Mouse (Mus musculus) macrophage (primary cell): Measurements from ENCODE around the gene Gm12355. TPM values are rescaled to one million over a fixed set of nuclear protein-coding genes. Genes with fewer than 3 reads are reported as not detected.

Source experiments
- H3K27ac ChIP-seq: fragments of 350-480 bp; formaldehyde crosslinking; 2 replicates; pipeline ENCODE4 v1.9.0; 2021
- H3K36me3 ChIP-seq: fragments of 350-480 bp; formaldehyde crosslinking; 2 replicates; pipeline ENCODE4 v1.9.0; 2021; ENCODE audit errors: inconsistent target
- H3K4me3 ChIP-seq: fragments of 350-480 bp; formaldehyde crosslinking; 2 replicates; pipeline ENCODE4 v1.9.0; 2021; ENCODE audit errors: inconsistent target
- H3K79me2 ChIP-seq: fragments of 350-480 bp; formaldehyde crosslinking; 2 replicates; pipeline ENCODE4 v1.9.0; 2021; ENCODE audit errors: inconsistent target
- WGBS: methylation state at CpG from one replicate; pipeline ENCODE4 v1.1.7; 2026; ENCODE audit warnings: inconsistent platforms; ENCODE audit not compliant: missing documents; 5-methylcytosine and 5-hydroxymethylcytosine counted together
- polyA plus RNA-seq: library from polyadenylated mRNA; stranded (reverse); fragments of 250-400 nt; gene quantifications from 3 replicates; pipeline ENCODE4 v1.2.4, GENCODE M21; 2018; ENCODE audit warnings: inconsistent platforms

The Gm12355 gene
- polyA plus RNA-seq, 1 experiment from 2014 or later = not detected

DNA sequence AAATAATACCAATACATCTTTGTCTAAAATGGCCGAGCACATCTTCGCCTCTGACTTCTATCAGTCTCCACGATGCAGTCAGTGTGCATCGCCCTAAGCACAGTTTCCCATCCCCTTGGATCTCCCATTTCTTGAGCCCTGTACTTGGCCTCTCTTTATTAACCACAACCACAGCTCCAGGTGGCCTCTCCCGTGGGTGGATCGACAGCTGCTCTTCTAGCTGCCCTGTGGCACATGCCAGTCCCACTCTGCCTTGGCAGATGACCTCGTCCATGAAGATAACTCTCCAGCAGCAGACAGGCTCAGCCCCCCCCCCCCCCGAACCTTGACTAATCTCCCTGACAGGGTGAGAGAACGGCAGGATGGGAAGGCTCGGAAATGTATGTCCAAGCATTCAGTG, 30.0 kb downstream of the Gm12355 start:
- no peaks in the 10 kb centered on the region for H3K36me3 ChIP-seq
- no peak overlapping the region for H3K4me3 ChIP-seq
- H3K79me2 ChIP-seq = no peaks in the 10 kb centered on the region
- WGBS = 71% methylated on average over 7 of the region's 10 CpGs
- no peak overlapping the region for H3K27ac ChIP-seq

DNA sequence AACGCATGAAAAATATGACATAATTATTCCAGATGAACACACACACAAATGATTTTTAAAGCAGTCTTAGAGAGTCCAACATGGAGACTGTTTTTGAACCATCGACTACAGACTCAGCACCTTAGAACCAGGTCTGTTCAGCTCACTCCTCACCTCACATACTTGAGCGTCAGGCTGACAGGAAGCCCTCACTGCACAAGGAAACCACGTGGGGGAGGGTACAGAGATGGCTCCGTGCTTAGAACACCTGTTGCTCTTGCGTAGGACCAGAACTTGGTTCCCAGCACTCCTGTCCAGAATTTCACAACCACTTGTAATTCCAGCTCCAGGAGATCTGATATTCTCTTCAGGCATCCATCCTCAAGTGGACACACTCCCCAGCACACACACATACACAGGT, 30.4 kb downstream of the Gm12355 start:
- no peak overlapping the region for H3K4me3 ChIP-seq
- H3K27ac ChIP-seq = no peak overlapping the region
- no peaks in the 10 kb centered on the region for H3K36me3 ChIP-seq
- H3K79me2 ChIP-seq = no peaks in the 10 kb centered on the region
- 51% methylated on average over 6 of the region's 6 CpGs for WGBS

DNA sequence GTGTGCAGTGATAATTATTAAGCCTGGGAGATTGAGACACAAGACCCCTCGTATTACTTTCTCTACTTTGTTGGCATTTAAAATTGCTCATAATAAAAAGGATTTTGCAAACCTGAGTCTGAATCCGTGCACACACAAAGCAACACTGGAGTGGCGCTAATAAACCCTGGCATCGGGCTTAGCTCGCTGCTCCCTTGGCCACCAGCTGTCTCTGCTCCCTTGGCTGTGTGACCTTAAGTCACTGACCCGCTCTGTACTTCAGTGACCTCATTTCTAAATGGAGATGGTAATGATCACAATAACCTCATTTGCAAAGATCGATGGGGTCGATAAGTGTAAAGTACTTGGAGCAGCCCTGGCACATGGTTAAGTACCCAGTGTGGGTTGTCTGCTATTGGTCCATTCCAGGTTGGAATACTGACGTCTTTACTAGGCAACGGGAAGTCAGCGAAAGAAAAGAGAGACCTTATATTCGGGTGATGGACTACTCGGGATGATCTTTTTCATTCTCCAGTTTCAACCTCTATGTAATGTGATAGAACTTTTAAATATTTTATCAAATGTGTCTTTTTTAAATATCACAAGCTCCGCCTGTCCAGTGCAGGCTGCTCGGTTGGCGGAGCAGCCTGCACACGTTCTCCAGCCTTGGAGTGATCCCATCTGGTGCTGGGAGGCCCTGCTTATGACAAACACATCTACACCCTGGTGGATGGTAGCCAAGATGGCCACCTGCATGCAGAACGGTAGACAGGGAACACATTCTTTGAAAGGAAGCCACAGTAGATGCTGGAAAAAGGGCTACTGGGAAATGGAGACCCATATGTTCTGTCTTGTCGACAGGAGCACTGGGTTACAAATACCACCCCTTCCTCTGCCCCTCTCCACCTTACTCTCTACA, 34.7 kb downstream of the Gm12355 start:
- no peaks in the 10 kb centered on the region for H3K36me3 ChIP-seq
- 85% methylated on average over 19 of the region's 19 CpGs for WGBS
- peaks cover 10% of the 10 kb centered on the region for H3K79me2 ChIP-seq
- H3K27ac ChIP-seq = no peak overlapping the region
- no peak overlapping the region for H3K4me3 ChIP-seq

GRCm38 (mm10) chr11:98589306-98589705, 36.2 kb downstream of the Gm12355 start:
- no peaks in the 10 kb centered on the region for H3K36me3 ChIP-seq
- peaks cover 25% of the 10 kb centered on the region for H3K79me2 ChIP-seq
- no peak overlapping the region for H3K4me3 ChIP-seq
- 94% methylated on average over 8 of the region's 8 CpGs for WGBS
- no peak overlapping the region for H3K27ac ChIP-seq

GRCm38 (mm10) chr11:98588833-98589281, 36.6 kb downstream of the Gm12355 start:
- Histone ChIP-seq H3K79me2 (peaks cover 27% of the 10 kb centered on the region), H3K4me3 (no peak overlapping the region), H3K36me3 (no peaks in the 10 kb centered on the region), H3K27ac (no peak overlapping the region)
- WGBS = 54% methylated on average over 6 of the region's 6 CpGs

- peaks cover 27% of the 10 kb centered on the region for H3K79me2 ChIP-seq
- H3K4me3 ChIP-seq = peak overlapping the region; percentile 89
- peak overlapping the region; percentile 35 for H3K27ac ChIP-seq
- H3K36me3 ChIP-seq = peaks cover 6% of the 10 kb centered on the region; the same call in 1 of the 2 replicates
- WGBS = 20% methylated on average over 20 of the region's 20 CpGs
These were observed 37.5 kb downstream of the Gm12355 start for GRCm38 (mm10) chr11:98587684-98588546.

GRCm38 (mm10) chr11:98586892-98587563, 38.4 kb downstream of the Gm12355 start, which contains the start of gene Ormdl3:
TSS of gene Ormdl3 (minus strand) at chr11:98587368.
- H3K4me3 ChIP-seq = peak within 1 kb of the TSS; percentile 89
- peaks cover 27% of the 10 kb centered on the region for H3K79me2 ChIP-seq
- WGBS = under 1% methylated on average over 46 of the region's 49 CpGs
- H3K36me3 ChIP-seq = peaks cover 13% of the 10 kb centered on the region; the same call in 1 of the 2 replicates
- H3K27ac ChIP-seq = peak within 1 kb of the TSS; percentile 35

- H3K27ac ChIP-seq = peak overlapping the region; percentile 21; the same call in 1 of the 2 replicates
- peaks cover 27% of the 10 kb centered on the region for H3K79me2 ChIP-seq
These were observed 39.2 kb downstream of the Gm12355 start for GRCm38 (mm10) chr11:98586087-98586891.

DNA sequence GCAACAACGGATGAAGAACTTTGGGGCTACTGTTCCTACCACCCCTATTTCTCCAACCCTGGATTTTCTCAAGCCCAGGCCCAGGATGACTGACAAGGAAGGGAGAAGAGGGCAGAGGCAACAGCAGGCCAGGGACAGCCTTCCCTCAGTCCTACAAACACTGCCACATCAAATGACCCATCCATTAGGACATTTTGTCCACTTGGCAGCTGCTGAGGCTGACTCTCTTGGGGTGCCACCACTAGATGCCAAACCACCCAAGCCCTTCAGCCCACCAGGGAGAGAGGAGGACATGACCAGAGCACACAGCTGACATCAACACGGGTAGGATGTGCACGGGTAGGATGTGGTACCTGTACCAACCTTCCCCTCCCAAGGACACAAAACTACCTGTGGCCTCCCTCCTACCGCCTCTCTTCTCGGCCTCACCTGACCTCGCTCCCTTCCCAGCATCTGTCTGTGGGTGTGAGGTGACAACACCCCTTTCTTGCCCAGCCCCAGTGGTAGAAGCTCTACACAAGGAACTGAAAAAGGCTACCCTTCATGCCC, 40.8 kb downstream of the Gm12355 start:
- 85% methylated on average over 6 of the region's 6 CpGs for WGBS
- H3K36me3 ChIP-seq = peaks cover 15% of the 10 kb centered on the region; the same call in 1 of the 2 replicates
- H3K79me2 ChIP-seq = peaks cover 27% of the 10 kb centered on the region
- no peak overlapping the region for H3K4me3 ChIP-seq
- no peak overlapping the region for H3K27ac ChIP-seq

More at GRCm38 (mm10) chr11:98586087-98586891, 39.2 kb downstream of the Gm12355 start:
- H3K4me3 ChIP-seq = peak overlapping the region; percentile 89
- peaks cover 15% of the 10 kb centered on the region; the same call in 1 of the 2 replicates for H3K36me3 ChIP-seq
- 2% methylated on average over 21 of the region's 22 CpGs for WGBS

DNA sequence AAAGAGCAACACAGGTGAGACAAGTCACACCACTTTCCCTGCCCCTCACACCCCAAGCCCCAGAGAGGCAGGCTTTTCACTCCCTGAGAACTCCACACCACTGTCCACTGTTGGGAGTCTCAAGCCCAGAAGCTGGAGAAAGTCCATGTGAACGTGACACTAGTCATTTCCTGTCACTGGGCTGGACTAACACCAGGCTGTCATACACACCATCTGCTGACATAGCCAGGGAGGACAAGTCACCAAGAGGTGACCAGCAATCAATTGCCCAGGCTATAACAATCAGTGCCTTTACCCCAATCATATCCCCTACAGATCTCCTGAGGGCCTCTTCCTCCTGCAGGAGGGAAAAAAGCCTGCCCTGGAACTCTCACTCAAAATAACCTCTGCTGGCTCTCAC, 41.3 kb downstream of the Gm12355 start:
- 31% methylated on average over 1 of the region's 1 CpGs for WGBS
- Histone ChIP-seq H3K36me3 (peaks cover 15% of the 10 kb centered on the region; the same call in 1 of the 2 replicates), H3K27ac (no peak overlapping the region), H3K79me2 (peaks cover 27% of the 10 kb centered on the region), H3K4me3 (no peak overlapping the region)

DNA sequence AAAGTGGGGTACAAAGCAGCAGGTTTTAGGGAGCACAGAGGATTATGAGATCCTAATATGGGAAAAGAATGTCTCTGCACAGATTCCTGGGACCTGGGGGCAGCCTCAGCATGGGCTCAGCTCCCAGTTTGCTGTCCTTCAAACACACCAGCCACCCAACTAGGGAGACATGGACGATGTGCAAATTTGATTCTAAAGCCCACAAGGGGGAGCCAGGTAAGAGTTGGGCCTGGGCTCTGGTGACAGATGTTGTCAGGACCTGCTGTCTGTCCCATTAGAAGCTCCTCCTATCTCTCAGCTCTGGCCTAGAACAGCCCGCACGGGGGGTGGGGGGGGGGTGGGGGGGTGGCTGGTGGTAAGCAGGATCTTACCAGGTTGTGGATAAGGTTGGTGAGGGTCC, 41.9 kb downstream of the Gm12355 start:
- Histone ChIP-seq H3K79me2 (peaks cover 27% of the 10 kb centered on the region), H3K36me3 (peaks cover 15% of the 10 kb centered on the region; the same call in 1 of the 2 replicates), H3K27ac (no peak overlapping the region), H3K4me3 (no peak overlapping the region)
- WGBS = 33% methylated on average over 2 of the region's 3 CpGs

DNA sequence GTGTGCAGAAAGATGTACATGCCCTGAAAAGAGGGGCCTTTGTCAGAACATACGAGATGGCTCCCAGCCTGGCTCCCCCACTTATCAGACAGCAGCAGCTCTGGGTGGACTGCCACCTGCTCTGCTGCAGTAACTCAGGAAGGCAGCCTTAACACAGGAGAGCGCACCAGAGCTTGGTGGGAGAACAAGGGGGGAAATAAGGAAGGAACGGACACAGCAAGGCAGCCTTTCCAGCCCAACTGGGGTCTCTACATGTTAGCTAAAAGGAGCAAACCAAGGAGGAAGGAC, 42.3 kb downstream of the Gm12355 start:
- Histone ChIP-seq H3K79me2 (peaks cover 27% of the 10 kb centered on the region), H3K36me3 (peaks cover 15% of the 10 kb centered on the region; the same call in 1 of the 2 replicates), H3K27ac (no peak overlapping the region), H3K4me3 (no peak overlapping the region)
- 93% methylated on average over 3 of the region's 3 CpGs for WGBS

DNA sequence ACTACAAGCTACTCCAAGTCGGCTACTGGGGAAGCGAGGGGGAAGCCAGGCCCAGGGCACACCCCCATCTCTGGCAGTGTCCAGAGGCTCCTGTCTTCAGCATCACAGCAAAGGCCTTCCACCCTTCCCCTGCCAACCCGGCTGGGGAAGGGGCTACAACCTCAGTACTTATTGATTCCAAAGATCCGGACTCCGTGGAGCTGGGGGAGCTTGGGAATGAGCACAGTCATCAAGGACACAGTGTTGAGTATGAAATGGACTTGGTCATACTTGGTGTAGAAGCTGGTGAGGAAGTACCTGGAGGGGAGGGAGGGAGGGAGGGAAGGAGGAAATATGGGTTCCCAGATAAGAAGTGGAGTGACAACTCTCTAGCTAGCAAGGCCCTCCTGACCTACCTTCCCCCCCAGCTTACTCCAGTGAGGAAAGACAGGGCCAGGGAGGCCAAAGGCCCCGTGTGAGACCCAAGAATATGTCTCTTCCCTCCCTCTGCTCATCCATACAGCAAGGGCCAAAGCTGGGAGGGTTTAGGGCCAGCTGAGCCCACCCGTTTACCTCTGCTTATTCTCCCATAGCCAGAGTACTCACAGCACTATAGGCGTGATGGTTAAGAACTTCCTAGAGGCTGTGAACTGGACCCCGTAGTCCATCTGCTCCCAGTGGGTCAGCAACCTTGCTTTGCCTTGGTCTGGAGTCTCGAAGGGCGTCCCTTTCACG, 42.8 kb downstream of the Gm12355 start:
- Histone ChIP-seq H3K27ac (no peak overlapping the region), H3K36me3 (peaks cover 15% of the 10 kb centered on the region; the same call in 1 of the 2 replicates), H3K4me3 (no peak overlapping the region), H3K79me2 (peaks cover 27% of the 10 kb centered on the region)
- whole genome bisulfite sequencing = 61% methylated on average over 11 of the region's 12 CpGs
